Mouse (Mus musculus) kidney, adult 2 months (tissue): ENCODE results near the gene 4930426L09Rik.

Experiments
- CTCF ChIP-seq: fragments of 200-500 bp; conservative IDR thresholded peaks from 2 replicates; pipeline ENCODE4 v1.5.1; 2011; ENCODE audit warnings: low read depth, mild to moderate bottlenecking, control low read depth, low read length, moderate library complexity, mixed read lengths; ENCODE audit not compliant: insufficient read depth, insufficient read length
- POLR2A ChIP-seq: fragments of 200-500 bp; IDR thresholded peaks from one replicate; pipeline ENCODE4 v1.6.1; 2011; ENCODE audit warnings: low read depth, low read length, control low read depth

GRCm38 (mm10) chr2:18956945-18957344, 41.2 kb upstream of the 4930426L09Rik start:
- TF ChIP-seq CTCF (no peak), POLR2A (no peak)
